ENCODE assay signal across 8 mouse cellular contexts in genomic region chr5:139793338-139794089, GRCm38 (mm10). TPM values are rescaled to one million over a fixed set of nuclear protein-coding genes. Genes with fewer than 3 reads are reported as not detected.
A peak's percentile ranks its signal among the peaks of the same experiment; 100 is the strongest.
DNase-seq lines count a peak whose midpoint lies in the region; ATAC-seq lines count a peak whose summit lies in the region.

No protein-coding gene starts in this region.

- H3K36me3 ChIP-seq in heart, embryonic 14.5 days (ENCODE audit: control insufficient read depth, insufficient read depth, low read length) = no peaks in the 10 kb centered on the region
- no peaks in the 10 kb centered on the region for H3K36me3 ChIP-seq in limb, embryonic 13.5 days
- H3K36me3 ChIP-seq in neural tube, embryonic 14.5 days (ENCODE audit: control insufficient read depth, insufficient read depth, low read length) = no peaks in the 10 kb centered on the region

- H3K9ac ChIP-seq in heart, embryonic 14.5 days (ENCODE audit: low read length) = peak overlapping the region; percentile 94
- H3K9ac ChIP-seq in limb, embryonic 13.5 days = no peak overlapping the region
- H3K9ac ChIP-seq in neural tube, embryonic 14.5 days (replicated peaks; ENCODE audit: low read depth, low read length) = 0 out of 2 replicates have a peak overlapping the region, but pooled peaks have one; percentile 21

- intact Hi-C loops in heart, postnatal 25 days (cut with DNase I) = no loop called here

- H3K4me2 ChIP-seq in heart, embryonic 14.5 days (ENCODE audit: low read length) = peak overlapping the region; percentile 98
- H3K4me2 ChIP-seq in limb, embryonic 13.5 days (replicated peaks) = peak overlapping the region; percentile 99
- H3K4me2 ChIP-seq in neural tube, embryonic 14.5 days (ENCODE audit: low read depth, low read length) = no peak overlapping the region

- peaks cover 62 to 66% of the 10 kb centered on the region in 2 experiments for H3K4me1 ChIP-seq in heart, embryonic 14.5 days (ENCODE audit: control insufficient read depth in 2 of 2, insufficient read depth in 2 of 2, low read length in 2 of 2)
- peaks cover 62% of the 10 kb centered on the region for H3K4me1 ChIP-seq in limb, embryonic 13.5 days
- H3K4me1 ChIP-seq in neural tube, embryonic 14.5 days (ENCODE audit: control insufficient read depth, insufficient read depth, low read length) = peaks cover 41% of the 10 kb centered on the region

- WGBS in heart, embryonic 14.5 days = 18% methylated on average over 11 of the region's 11 CpGs
- WGBS in limb, embryonic 13.5 days = 59% methylated on average over 11 of the region's 11 CpGs
- 65% methylated on average over 11 of the region's 11 CpGs for WGBS in neural tube, embryonic 14.5 days

- ATAC-seq in heart, embryonic 14.5 days (ENCODE audit: insufficient number of reproducible peaks, insufficient read depth, low FRiP score, low read depth) = no peak
- no peak for ATAC-seq in limb, embryonic 13.5 days (ENCODE audit: low FRiP score, low read depth)
- no peak for ATAC-seq in neural tube, embryonic 14.5 days (ENCODE audit: low read depth)

- H3K27me3 ChIP-seq in heart, embryonic 14.5 days (ENCODE audit: control insufficient read depth, insufficient read depth, low read length) = no peaks in the 10 kb centered on the region
- H3K27me3 ChIP-seq in limb, embryonic 13.5 days = peaks cover 6% of the 10 kb centered on the region; the same call in 1 of the 2 replicates
- no peaks in the 10 kb centered on the region for H3K27me3 ChIP-seq in neural tube, embryonic 14.5 days (ENCODE audit: control insufficient read depth, insufficient read depth, low read length)

- H3K9me3 ChIP-seq in heart, embryonic 14.5 days (ENCODE audit: control insufficient read depth, low read length) = no peaks in the 10 kb centered on the region
- no peaks in the 10 kb centered on the region for H3K9me3 ChIP-seq in limb, embryonic 13.5 days
- no peaks in the 10 kb centered on the region for H3K9me3 ChIP-seq in neural tube, embryonic 14.5 days (ENCODE audit: control insufficient read depth, low read length)

- peak overlapping the region; percentile 77 to 85 for H3K27ac ChIP-seq in heart, embryonic 14.5 days (replicated peaks in 1 of 2; ENCODE audit: control insufficient read depth in 1 of 2, insufficient read depth in 1 of 2, low read depth in 2 of 2, low read length in 2 of 2)
- no peak overlapping the region for H3K27ac ChIP-seq in limb, embryonic 13.5 days
- no peak overlapping the region for H3K27ac ChIP-seq in neural tube, embryonic 14.5 days (ENCODE audit: low read depth, low read length)

- H3K4me3 ChIP-seq in heart, embryonic 14.5 days (ENCODE audit: control insufficient read depth in 1 of 2, insufficient read depth in 1 of 2, low read depth in 1 of 2, low read length in 2 of 2) = peak overlapping the region; percentile 25 to 93; a peak in 3 of 4 replicates
- peak overlapping the region; percentile 79; the same call in 1 of the 2 replicates for H3K4me3 ChIP-seq in limb, embryonic 13.5 days
- H3K4me3 ChIP-seq in neural tube, embryonic 14.5 days (ENCODE audit: low read depth, low read length) = no peak overlapping the region

- peak; percentile 98 for DNase-seq in heart, adult 11 months
- no peak for DNase-seq in heart, postnatal 25 days (ENCODE audit: low spot score)
- peak; percentile 73 for DNase-seq in Muller cell, postnatal 12 days (ENCODE audit: inconsistent ontology term)
- no peak for DNase-seq in frontal cortex, postnatal 36 days (ENCODE audit: low spot score in 2 of 2)
- no peak for DNase-seq in cerebellum, postnatal 14 days

RNA-seq across cellular contexts. Expression of gene Mafk, which starts 2.2 kb away (rescaled TPM):
- 10 to 100 TPM; 30.2 to 30.9 TPM for total RNA-seq in heart, postnatal 25 days (2021)
- 10.6 and 11.2 TPM in 2 replicates for polyA plus RNA-seq in heart, embryonic 14.5 days (2014; fragmentation: Nextera tagmentation; extraction: Ambion mirVana)
- polyA plus RNA-seq in limb, embryonic 13.5 days (2015; fragmentation: Nextera tagmentation; extraction: Ambion mirVana) = 7.3 and 8.6 TPM in 2 replicates
- polyA plus RNA-seq in neural tube, embryonic 14.5 days (2014; fragmentation: Nextera tagmentation; extraction: Ambion mirVana) = 5.7 and 8.9 TPM in 2 replicates

RNA-seq across cellular contexts. Expression of gene Ints1, which starts 18.0 kb away (rescaled TPM):
- 10 to 100 TPM; 43.3 to 47.3 TPM for total RNA-seq in heart, postnatal 25 days (2021)
- 17.1 and 19.8 TPM in 2 replicates for polyA plus RNA-seq in heart, embryonic 14.5 days (2014; fragmentation: Nextera tagmentation; extraction: Ambion mirVana)
- polyA plus RNA-seq in limb, embryonic 13.5 days (2015; fragmentation: Nextera tagmentation; extraction: Ambion mirVana) = 25.2 and 29.2 TPM in 2 replicates
- polyA plus RNA-seq in neural tube, embryonic 14.5 days (2014; fragmentation: Nextera tagmentation; extraction: Ambion mirVana) = 35.4 and 39.6 TPM in 2 replicates

RNA-seq across cellular contexts. Expression of gene Tmem184a, which starts 26.2 kb away (rescaled TPM):
- under 1 TPM; 0.16 to 0.17 TPM for total RNA-seq in heart, postnatal 25 days (2021)
- polyA plus RNA-seq in heart, embryonic 14.5 days (2014; fragmentation: Nextera tagmentation; extraction: Ambion mirVana) = 0.05 and 0.19 TPM in 2 replicates
- polyA plus RNA-seq in limb, embryonic 13.5 days (2015; fragmentation: Nextera tagmentation; extraction: Ambion mirVana) = 1.8 and 2.0 TPM in 2 replicates
- polyA plus RNA-seq in neural tube, embryonic 14.5 days (2014; fragmentation: Nextera tagmentation; extraction: Ambion mirVana) = 0.23 TPM in 1 of 2 replicates, not detected in the other

RNA-seq across cellular contexts. Expression of gene Gm26938, which starts 32.7 kb away (rescaled TPM):
- not detected for total RNA-seq in heart, postnatal 25 days (2021)
- not detected in 2 replicates for polyA plus RNA-seq in heart, embryonic 14.5 days (2014; fragmentation: Nextera tagmentation; extraction: Ambion mirVana)
- not detected in 2 replicates for polyA plus RNA-seq in limb, embryonic 13.5 days (2015; fragmentation: Nextera tagmentation; extraction: Ambion mirVana)
- not detected in 2 replicates for polyA plus RNA-seq in neural tube, embryonic 14.5 days (2014; fragmentation: Nextera tagmentation; extraction: Ambion mirVana)

RNA-seq across cellular contexts. Expression of gene Psmg3, which starts 33.2 kb away (rescaled TPM):
- total RNA-seq in heart, postnatal 25 days (2021) = 10 to 100 TPM; 10.2 to 11.1 TPM
- 41.1 and 44.5 TPM in 2 replicates for polyA plus RNA-seq in heart, embryonic 14.5 days (2014; fragmentation: Nextera tagmentation; extraction: Ambion mirVana)
- 68.3 and 80.7 TPM in 2 replicates for polyA plus RNA-seq in limb, embryonic 13.5 days (2015; fragmentation: Nextera tagmentation; extraction: Ambion mirVana)
- polyA plus RNA-seq in neural tube, embryonic 14.5 days (2014; fragmentation: Nextera tagmentation; extraction: Ambion mirVana) = 71.1 TPM in 2 replicates

Comparison
In these comparisons a context has a peak if more than half of its experiments do, and no peak if none do; other contexts are left out.
1. DNase-seq: peak in heart, adult 11 months (single experiment) and Muller cell, postnatal 12 days (single experiment); none in heart, postnatal 25 days (single experiment), frontal cortex, postnatal 36 days (0 of 2) and cerebellum, postnatal 14 days (0 of 2).
2. H3K27ac ChIP-seq: peak in heart, embryonic 14.5 days (2 of 2); none in limb, embryonic 13.5 days (single experiment) and neural tube, embryonic 14.5 days (single experiment).